Mouse (Mus musculus) megakaryocyte-erythroid progenitor cell, adult 5 weeks (primary cell): Measurements from ENCODE around the gene Msh4. TPM values are rescaled to one million over a fixed set of nuclear protein-coding genes. Genes with fewer than 3 reads are reported as not detected.

Source experiments
- polyA plus RNA-seq: library from polyadenylated mRNA; stranded (reverse); fragments of >175 nt; gene quantifications from 2 replicates; pipeline ENCODE4 v1.2.3, GENCODE M21; 2012

The Msh4 gene
- polyA plus RNA-seq: not detected in 2 replicates

DNA sequence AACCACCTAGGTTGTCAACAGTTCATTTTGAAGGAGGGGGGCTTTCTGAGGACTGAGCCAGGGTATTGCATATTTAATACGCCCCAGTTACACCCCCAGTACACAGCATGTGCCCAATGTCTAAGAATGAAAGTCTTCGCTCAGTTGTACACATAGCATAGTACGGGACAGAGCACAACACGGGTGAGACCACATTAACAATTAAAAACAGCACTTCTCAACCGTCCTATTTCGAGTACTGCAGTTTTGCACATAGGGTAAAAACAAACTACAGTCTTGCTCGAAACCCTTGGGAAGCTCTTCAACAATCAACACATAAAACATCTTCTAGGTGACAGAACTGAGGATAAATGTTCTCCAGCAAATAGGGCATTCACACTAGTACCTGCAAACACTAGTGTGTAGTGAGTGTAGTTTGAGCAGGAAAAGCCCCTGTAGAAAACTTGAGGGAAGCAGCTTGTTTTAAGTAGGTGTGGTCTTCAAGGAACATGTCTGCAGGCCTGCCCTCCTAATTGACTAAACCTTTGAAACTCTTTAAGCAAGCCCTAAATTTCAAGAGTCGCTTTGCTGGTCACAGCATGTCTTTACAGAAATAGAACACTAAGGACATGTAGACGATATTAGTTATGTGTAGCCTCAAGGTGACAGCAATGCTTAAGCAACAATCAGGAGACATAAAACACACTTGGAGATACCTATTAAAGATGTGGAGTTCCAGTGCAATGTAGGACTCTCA, at the start of gene Msh4:
Gene Msh4, minus strand, starts transcription at position 3 of the 736 bp plus-strand sequence.

DNA sequence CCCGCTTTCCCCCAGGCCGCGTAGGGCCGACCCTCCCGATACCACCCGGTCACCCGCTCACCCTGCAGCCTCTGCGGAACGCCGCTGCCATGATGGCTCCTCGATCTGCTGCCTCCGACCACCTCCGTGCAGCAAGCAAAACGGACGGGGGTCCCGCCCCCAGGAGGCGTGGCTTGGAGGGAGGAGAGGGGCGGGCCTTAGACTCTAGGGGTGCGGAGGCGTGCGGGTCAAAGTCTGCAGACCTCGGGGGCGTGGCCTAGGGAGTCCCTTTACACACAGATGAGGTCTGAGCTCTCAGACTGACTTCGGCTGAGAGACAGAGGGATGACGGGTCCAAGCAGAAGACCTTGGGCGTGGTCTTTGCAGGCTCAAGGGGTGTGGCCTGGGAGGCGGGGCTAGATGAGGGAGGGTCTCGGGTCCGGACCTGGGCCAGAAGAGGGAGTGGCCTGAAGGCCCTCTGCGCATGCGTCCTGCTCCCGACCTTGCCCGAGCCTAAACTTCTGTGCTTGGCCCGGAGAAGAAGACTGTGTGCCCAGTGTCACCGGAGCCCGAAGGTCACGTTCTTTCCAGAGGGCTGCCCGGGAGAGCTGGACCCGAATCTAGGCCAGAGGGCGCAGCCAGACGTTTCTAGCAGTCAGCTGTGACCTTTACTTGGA, 38.5 kb upstream of the Msh4 start, which contains the start of gene Acadm:
Gene Acadm, minus strand, starts transcription at position 298 of the 656 bp plus-strand sequence.

DNA sequence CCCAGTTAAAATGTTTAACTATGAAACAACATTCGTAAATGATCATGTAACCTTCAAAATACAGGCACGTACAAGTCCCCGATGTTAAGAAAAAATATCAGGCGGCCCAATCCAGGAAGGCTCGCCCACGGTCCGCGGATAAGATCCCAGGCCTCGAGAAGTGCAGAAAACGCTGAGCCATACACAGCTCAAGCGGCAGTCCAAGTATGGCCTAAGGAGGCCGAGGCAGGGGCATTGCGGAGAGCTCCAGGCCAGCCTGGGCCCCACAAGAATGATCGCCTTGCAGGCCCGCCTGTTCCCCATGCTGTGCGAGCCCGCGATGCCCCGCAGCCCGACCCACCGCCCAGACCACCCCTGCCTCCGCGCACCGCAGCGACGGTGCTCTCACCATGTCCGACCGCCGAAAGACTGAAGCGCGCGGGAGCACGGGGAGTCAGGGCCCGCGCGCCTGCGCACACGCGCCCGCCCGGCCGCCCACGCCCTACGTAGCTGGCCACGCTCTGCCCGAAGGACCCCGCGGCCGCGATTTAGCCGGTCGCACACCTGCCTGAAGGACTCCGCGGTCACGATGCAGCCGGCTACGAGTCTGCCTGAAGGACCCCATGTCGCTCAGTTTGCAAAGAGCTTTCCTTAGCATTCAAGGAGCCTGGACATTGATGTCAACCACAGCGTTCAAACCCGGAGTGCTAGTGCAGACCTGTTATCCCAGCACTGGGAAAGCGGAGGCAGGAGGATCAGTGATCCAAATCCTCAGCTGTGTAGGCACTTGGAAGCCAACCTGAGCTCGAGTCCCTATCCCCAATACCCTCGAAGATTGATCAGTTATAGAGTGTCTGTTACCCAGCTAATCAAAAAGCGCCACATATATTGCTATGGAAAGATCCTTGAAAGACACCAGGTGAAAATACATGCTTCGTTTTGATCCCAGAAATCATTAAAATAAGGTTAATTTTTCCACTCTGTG, 6.9 kb upstream of the Msh4 start, which contains the start of gene Rabggtb:
Gene Rabggtb, minus strand, starts transcription at position 464 of the 964 bp plus-strand sequence.

DNA sequence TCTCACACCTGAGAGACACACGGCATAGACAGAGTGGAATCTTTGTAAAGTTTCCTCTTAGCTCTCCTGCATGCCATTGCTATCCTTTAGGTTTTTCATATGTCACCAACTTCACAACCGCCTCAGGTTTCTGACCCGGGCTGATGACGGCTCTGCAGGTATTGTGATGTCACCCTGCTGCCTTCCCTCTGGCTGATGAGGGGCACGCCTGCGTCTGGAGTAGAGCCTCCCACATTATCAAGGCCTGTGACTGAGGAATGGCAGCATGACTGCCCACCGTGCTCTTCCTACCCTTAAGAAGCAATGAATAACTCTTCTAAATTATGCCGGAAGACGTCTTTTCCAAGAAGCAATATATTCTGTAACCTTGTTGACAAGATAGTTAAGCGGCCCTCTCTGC, 61.9 kb downstream of the Msh4 start, which contains the start of gene Asb17:
Gene Asb17, plus strand, starts transcription at position 180 of the 400 bp plus-strand sequence.

Other genes starting within 250 kb of the Msh4 start
- 0.44 and 0.45 TPM in 2 replicates for gene St6galnac3, start 181.0 kb downstream of the Msh4 start, polyA plus RNA-seq
- 0.02 TPM in 1 of 2 replicates, not detected in the other for gene Asb17, start 61.9 kb downstream of the Msh4 start, polyA plus RNA-seq
- 14.2 and 20.0 TPM in 2 replicates for gene Rabggtb, start 6.9 kb upstream of the Msh4 start, polyA plus RNA-seq
- gene Acadm, start 38.5 kb upstream of the Msh4 start, polyA plus RNA-seq: 10.5 and 13.7 TPM in 2 replicates
- not detected in 2 replicates for gene Slc44a5, start 67.3 kb upstream of the Msh4 start, polyA plus RNA-seq